Mouse (Mus musculus) left cerebral cortex, adult 11 months (tissue): ENCODE measurements at regions not wholly inside any gene's neighbourhood (a gene's known extent, or its start where the extent isn't known, plus 50 kb on each side); places are given as distances from the start of the nearest gene placed in this dataset.

Experiments
- DNase-seq: peaks from one replicate; pipeline ENCODE4 v3.0.0; 2022; ENCODE audit warnings: low spot score

GRCm38 (mm10) chr3:78077822-78078221 lies 1208.5 kb downstream of the Rapgef2 start:
- no peak for DNase-seq

GRCm38 (mm10) chr3:78077275-78077674 lies 1209.0 kb downstream of the Rapgef2 start:
- peak; percentile 2 for DNase-seq

- no peak for DNase-seq
These were observed 1213.3 kb downstream of the Rapgef2 start for GRCm38 (mm10) chr3:78073040-78073439.

GRCm38 (mm10) chr3:78067113-78067639 lies 1219.1 kb downstream of the Rapgef2 start:
- no peak for DNase-seq

GRCm38 (mm10) chr3:78066336-78066735 lies 1220.0 kb downstream of the Rapgef2 start:
- DNase-seq: no peak

DNA sequence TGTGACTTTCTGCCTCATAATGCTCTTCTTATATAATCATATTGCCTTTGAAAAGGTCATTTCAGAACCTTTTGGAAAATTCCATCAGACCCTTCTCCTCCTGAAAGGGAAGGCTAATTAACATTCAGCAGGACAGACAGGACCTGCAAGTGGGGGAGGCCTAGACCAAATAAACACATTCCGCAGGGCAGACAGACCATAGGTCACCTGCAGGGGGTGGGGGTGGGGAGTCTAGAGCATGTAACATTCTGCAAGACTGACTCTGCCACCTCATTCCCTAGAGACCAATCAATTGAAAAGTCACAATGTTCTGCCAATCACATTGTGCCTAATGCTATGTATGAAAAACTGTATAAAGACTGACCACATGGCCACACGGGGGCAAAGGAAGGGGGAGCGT lies 1223.8 kb downstream of the Rapgef2 start:
- no peak for DNase-seq

DNA sequence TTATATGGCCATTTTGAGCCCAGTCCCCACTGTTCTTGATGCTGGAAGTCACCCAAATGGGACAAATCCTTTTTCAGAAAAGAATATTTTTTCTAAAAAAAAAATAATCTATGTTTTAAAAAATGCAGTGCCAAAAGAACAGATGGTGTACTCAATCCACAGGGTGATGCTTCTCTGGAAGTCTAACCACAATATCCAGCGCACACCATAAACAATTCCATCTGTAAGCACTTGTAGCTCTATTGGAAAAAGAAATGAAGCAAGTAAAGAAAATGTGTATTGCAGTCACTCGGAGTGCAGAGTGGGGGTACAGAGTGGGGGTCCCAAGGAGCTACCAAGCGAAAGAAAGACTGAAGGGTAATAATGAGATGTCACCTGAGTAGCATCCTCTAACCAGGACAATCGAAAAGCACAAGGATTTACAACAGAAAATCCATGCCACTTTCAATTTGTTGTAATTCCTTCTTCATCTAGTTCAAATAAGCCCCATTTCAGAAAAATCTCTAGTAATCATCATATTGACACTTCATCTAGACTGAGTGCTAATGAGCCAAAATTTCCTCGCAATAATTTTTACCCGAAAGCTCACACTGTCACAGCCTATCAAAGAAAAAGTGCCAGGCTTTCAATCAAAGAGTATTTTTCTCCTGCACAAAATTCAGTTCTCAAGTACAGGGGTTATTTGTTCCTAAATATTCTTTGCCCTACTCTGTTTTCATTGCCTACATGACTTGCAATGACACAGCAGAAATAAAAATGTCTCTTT lies 1226.3 kb downstream of the Rapgef2 start:
- peak; percentile 1 for DNase-seq
